Mouse (Mus musculus): ENCODE data around the gene Fbxl7. TPM values are rescaled to one million over a fixed set of nuclear protein-coding genes. Genes with fewer than 3 reads are reported as not detected.

Gene Fbxl7
- polyA plus RNA-seq (2014; fragmentation: Nextera tagmentation; extraction: Ambion mirVana) = 7.9 and 12.2 TPM in 2 replicates

DNA sequence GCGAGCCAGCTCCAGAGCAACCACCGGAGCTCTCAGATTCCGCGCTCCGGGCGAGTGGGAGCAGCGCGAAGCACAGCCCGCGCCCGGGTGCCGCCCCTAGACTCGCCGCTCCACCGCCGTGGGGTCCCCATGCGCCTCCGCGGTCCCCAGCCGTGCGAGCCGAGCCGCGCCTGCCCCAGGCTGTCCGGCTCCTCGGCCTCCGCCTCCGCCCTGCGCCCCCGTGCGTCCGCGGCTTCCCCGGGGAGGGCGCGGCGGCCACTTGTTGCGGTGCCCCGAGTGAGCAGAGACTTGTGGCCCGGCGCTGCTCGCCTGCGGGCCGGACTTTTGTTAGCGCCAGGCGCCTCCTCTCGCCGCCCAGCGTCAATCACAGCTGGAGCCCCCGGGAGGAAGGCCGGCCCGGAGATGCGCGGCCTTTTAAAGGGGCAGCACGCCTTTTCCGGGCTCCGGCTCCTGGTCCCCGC lies at the start of gene Fbxl7:
Gene Fbxl7 (minus strand): TSS at position 330 of the 461 bp plus-strand sequence.
- no peaks in the 10 kb centered on the region for H3K9me3 ChIP-seq (ENCODE audit: control insufficient read depth, low read length)
- WGBS = under 1% methylated on average over 56 of the region's 58 CpGs

DNA sequence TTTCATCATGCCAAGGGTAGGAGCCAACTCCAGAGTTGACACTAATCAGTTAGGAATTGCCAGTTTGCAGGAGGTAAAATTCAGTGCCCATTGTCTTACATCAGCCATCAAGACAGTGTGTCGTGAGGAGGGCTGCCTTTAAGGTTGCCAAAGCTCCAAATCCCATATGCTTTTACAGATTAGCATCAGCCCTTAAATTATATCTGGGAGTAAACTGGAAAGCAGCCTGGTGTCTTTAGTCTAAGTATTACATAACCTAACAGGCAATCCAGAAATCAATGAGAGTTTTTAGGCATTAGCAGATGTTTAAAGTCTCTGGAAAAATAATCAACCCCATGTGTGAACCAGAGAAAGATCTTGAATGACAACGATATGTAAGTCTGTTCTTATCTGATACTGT lies 26.6 kb upstream of the Fbxl7 start:
- DNase-seq (no peak), ATAC-seq (ENCODE audit: low FRiP score, low TSS enrichment) (no peak)
- Histone ChIP-seq H3K4me1 (ENCODE audit: control insufficient read depth, insufficient read depth, low read length) (no peaks in the 10 kb centered on the region), H3K4me3 (replicated peaks; ENCODE audit: low read depth, low read length) (no peak overlapping the region), H3K9me3 (ENCODE audit: control insufficient read depth, low read length) (no peaks in the 10 kb centered on the region), H3K36me3 (ENCODE audit: control insufficient read depth, insufficient read depth, low read length) (no peaks in the 10 kb centered on the region), H3K27me3 (ENCODE audit: control insufficient read depth, insufficient read depth, low read length) (no peaks in the 10 kb centered on the region), H3K4me2 (ENCODE audit: low read length) (no peak overlapping the region), H3K27ac (replicated peaks; ENCODE audit: low read depth, low read length) (no peak overlapping the region), H3K9ac (replicated peaks; ENCODE audit: low read length) (no peak overlapping the region)
- 82% methylated on average over 2 of the region's 2 CpGs for WGBS

More for the DNA sequence above, at the start of gene Fbxl7:
- Histone ChIP-seq H3K27me3 (ENCODE audit: control insufficient read depth, insufficient read depth, low read length) (no peaks in the 10 kb centered on the region), H3K4me1 (ENCODE audit: control insufficient read depth, insufficient read depth, low read length) (peaks cover 8% of the 10 kb centered on the region; the same call in 1 of the 2 replicates), H3K27ac (replicated peaks; ENCODE audit: low read depth, low read length) (peak within 1 kb of the TSS; percentile 76), H3K4me2 (ENCODE audit: low read length) (peak within 1 kb of the TSS; percentile 92), H3K36me3 (ENCODE audit: control insufficient read depth, insufficient read depth, low read length) (no peaks in the 10 kb centered on the region), H3K9ac (replicated peaks; ENCODE audit: low read length) (peak within 1 kb of the TSS; percentile 79), H3K4me3 (replicated peaks; ENCODE audit: low read depth, low read length) (peak within 1 kb of the TSS; percentile 80)
- ATAC-seq (ENCODE audit: low FRiP score, low TSS enrichment) (peak; percentile 89), DNase-seq (peak; percentile 91)

DNA sequence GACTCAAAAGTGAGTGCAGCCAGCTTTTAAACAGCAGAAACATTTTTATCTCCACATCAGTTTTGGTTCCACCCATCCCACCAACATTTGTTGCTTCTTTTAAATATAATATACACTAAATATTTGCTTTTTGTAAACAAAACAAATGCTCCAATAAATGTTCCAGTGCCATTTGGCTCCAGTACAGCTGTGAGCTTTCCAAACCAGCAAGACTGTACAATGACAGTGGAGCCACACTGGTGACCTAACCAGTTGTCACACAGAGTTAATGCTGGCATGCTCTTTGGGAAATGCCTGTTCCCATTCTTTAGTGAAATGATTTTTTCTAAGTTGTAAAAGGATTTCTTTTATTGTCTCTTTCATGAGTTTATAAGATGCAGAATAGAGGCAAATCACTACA lies 18.0 kb upstream of the Fbxl7 start:
- no peaks in the 10 kb centered on the region for H3K36me3 ChIP-seq (ENCODE audit: control insufficient read depth, insufficient read depth, low read length)
- H3K27me3 ChIP-seq (ENCODE audit: control insufficient read depth, insufficient read depth, low read length) = no peaks in the 10 kb centered on the region
- no peaks in the 10 kb centered on the region for H3K9me3 ChIP-seq (ENCODE audit: control insufficient read depth, low read length)
- H3K9ac ChIP-seq (replicated peaks; ENCODE audit: low read length) = no peak overlapping the region
- H3K4me2 ChIP-seq (ENCODE audit: low read length) = no peak overlapping the region
- no peaks in the 10 kb centered on the region for H3K4me1 ChIP-seq (ENCODE audit: control insufficient read depth, insufficient read depth, low read length)
- H3K4me3 ChIP-seq (replicated peaks; ENCODE audit: low read depth, low read length) = no peak overlapping the region
- DNase-seq = no peak
- H3K27ac ChIP-seq (replicated peaks; ENCODE audit: low read depth, low read length) = no peak overlapping the region
- ATAC-seq (ENCODE audit: low FRiP score, low TSS enrichment) = no peak

GRCm38 (mm10) chr15:26895761-26896160 lies 381 bp upstream of the Fbxl7 start:
- WGBS = 0% methylated on average over 14 of the region's 14 CpGs
- DNase-seq (no peak), ATAC-seq (ENCODE audit: low FRiP score, low TSS enrichment) (peak; percentile 21; the same call in 1 of the 2 replicates)

DNA sequence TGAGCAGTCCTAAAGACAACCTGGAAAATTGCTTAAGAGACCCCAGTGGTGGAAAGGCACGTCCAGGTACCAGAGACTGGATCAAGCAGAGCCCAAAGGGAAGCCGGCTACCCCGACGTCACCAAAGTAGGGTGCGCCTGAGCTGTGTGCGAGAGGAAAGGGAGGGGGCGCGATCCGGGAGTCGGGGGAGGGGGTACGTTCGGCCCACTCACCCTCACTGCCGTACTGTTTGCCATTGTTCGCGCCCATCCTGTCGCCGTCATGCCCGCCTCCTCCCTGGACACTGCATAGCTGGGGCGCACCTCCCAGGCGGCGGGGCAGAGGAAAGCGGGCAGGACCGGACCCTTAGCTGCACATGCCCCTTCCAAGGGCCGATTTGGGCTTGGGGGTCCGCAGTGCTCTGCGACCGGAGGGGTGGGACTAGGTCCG lies 565 bp downstream of the Fbxl7 start:
- no peaks in the 10 kb centered on the region for H3K36me3 ChIP-seq (ENCODE audit: control insufficient read depth, insufficient read depth, low read length)
- peaks cover 8% of the 10 kb centered on the region; the same call in 1 of the 2 replicates for H3K4me1 ChIP-seq (ENCODE audit: control insufficient read depth, insufficient read depth, low read length)
- peak overlapping the region; percentile 92 for H3K4me2 ChIP-seq (ENCODE audit: low read length)
- peak; percentile 61 for DNase-seq
- H3K27ac ChIP-seq (replicated peaks; ENCODE audit: low read depth, low read length) = peak overlapping the region; percentile 76
- peak overlapping the region; percentile 79 for H3K9ac ChIP-seq (replicated peaks; ENCODE audit: low read length)
- H3K4me3 ChIP-seq (replicated peaks; ENCODE audit: low read depth, low read length) = peak overlapping the region; percentile 80
- under 1% methylated on average over 27 of the region's 28 CpGs for WGBS
- no peaks in the 10 kb centered on the region for H3K9me3 ChIP-seq (ENCODE audit: control insufficient read depth, low read length)
- H3K27me3 ChIP-seq (ENCODE audit: control insufficient read depth, insufficient read depth, low read length) = no peaks in the 10 kb centered on the region
- ATAC-seq (ENCODE audit: low FRiP score, low TSS enrichment) = peak; percentile 77

More at GRCm38 (mm10) chr15:26895761-26896160, 381 bp upstream of the Fbxl7 start:
- no peaks in the 10 kb centered on the region for H3K36me3 ChIP-seq (ENCODE audit: control insufficient read depth, insufficient read depth, low read length)
- H3K9me3 ChIP-seq (ENCODE audit: control insufficient read depth, low read length) = no peaks in the 10 kb centered on the region
- H3K4me2 ChIP-seq (ENCODE audit: low read length) = peak overlapping the region; percentile 92
- peak overlapping the region; percentile 80 for H3K4me3 ChIP-seq (replicated peaks; ENCODE audit: low read depth, low read length)
- peak overlapping the region; percentile 79 for H3K9ac ChIP-seq (replicated peaks; ENCODE audit: low read length)
- no peaks in the 10 kb centered on the region for H3K27me3 ChIP-seq (ENCODE audit: control insufficient read depth, insufficient read depth, low read length)
- peak overlapping the region; percentile 76; the same call in 1 of the 2 replicates for H3K27ac ChIP-seq (replicated peaks; ENCODE audit: low read depth, low read length)
- H3K4me1 ChIP-seq (ENCODE audit: control insufficient read depth, insufficient read depth, low read length) = peaks cover 8% of the 10 kb centered on the region; the same call in 1 of the 2 replicates

GRCm38 (mm10) chr15:26894031-26894655 lies 1.2 kb downstream of the Fbxl7 start:
- peak overlapping the region; percentile 80 for H3K4me3 ChIP-seq (replicated peaks; ENCODE audit: low read depth, low read length)
- under 1% methylated on average over 12 of the region's 12 CpGs for WGBS
- no peak overlapping the region; the same call in 1 of the 2 replicates for H3K27ac ChIP-seq (replicated peaks; ENCODE audit: low read depth, low read length)
- H3K36me3 ChIP-seq (ENCODE audit: control insufficient read depth, insufficient read depth, low read length) = no peaks in the 10 kb centered on the region
- no peaks in the 10 kb centered on the region for H3K27me3 ChIP-seq (ENCODE audit: control insufficient read depth, insufficient read depth, low read length)
- DNase-seq (peak; percentile 54), ATAC-seq (ENCODE audit: low FRiP score, low TSS enrichment) (no peak)
- H3K4me1 ChIP-seq (ENCODE audit: control insufficient read depth, insufficient read depth, low read length) = peaks cover 8% of the 10 kb centered on the region; the same call in 1 of the 2 replicates
- H3K9me3 ChIP-seq (ENCODE audit: control insufficient read depth, low read length) = no peaks in the 10 kb centered on the region
- H3K9ac ChIP-seq (replicated peaks; ENCODE audit: low read length) = no peak overlapping the region; the same call in 1 of the 2 replicates
- peak overlapping the region; percentile 92 for H3K4me2 ChIP-seq (ENCODE audit: low read length)

- Histone ChIP-seq H3K4me2 (ENCODE audit: low read length) (peak overlapping the region; percentile 92), H3K36me3 (ENCODE audit: control insufficient read depth, insufficient read depth, low read length) (no peaks in the 10 kb centered on the region), H3K27me3 (ENCODE audit: control insufficient read depth, insufficient read depth, low read length) (no peaks in the 10 kb centered on the region), H3K27ac (replicated peaks; ENCODE audit: low read depth, low read length) (no peak overlapping the region), H3K9ac (replicated peaks; ENCODE audit: low read length) (no peak overlapping the region), H3K9me3 (ENCODE audit: control insufficient read depth, low read length) (no peaks in the 10 kb centered on the region), H3K4me3 (replicated peaks; ENCODE audit: low read depth, low read length) (0 out of 2 replicates have a peak overlapping the region, but pooled peaks have one; percentile 80), H3K4me1 (ENCODE audit: control insufficient read depth, insufficient read depth, low read length) (peaks cover 8% of the 10 kb centered on the region; the same call in 1 of the 2 replicates)
- DNase-seq (no peak), ATAC-seq (ENCODE audit: low FRiP score, low TSS enrichment) (no peak)
- WGBS = 49% methylated on average over 4 of the region's 4 CpGs
Observed at GRCm38 (mm10) chr15:26893136-26893535, 2.2 kb downstream of the Fbxl7 start.

GRCm38 (mm10) chr15:26889971-26890370 lies 5.4 kb downstream of the Fbxl7 start:
- no peak overlapping the region for H3K27ac ChIP-seq (replicated peaks; ENCODE audit: low read depth, low read length)
- ATAC-seq (ENCODE audit: low FRiP score, low TSS enrichment) (no peak), DNase-seq (no peak)
- no peaks in the 10 kb centered on the region for H3K9me3 ChIP-seq (ENCODE audit: control insufficient read depth, low read length)
- 69% methylated on average over 5 of the region's 5 CpGs for WGBS
- H3K9ac ChIP-seq (replicated peaks; ENCODE audit: low read length) = no peak overlapping the region
- no peaks in the 10 kb centered on the region for H3K27me3 ChIP-seq (ENCODE audit: control insufficient read depth, insufficient read depth, low read length)
- no peak overlapping the region for H3K4me3 ChIP-seq (replicated peaks; ENCODE audit: low read depth, low read length)
- H3K36me3 ChIP-seq (ENCODE audit: control insufficient read depth, insufficient read depth, low read length) = no peaks in the 10 kb centered on the region
- H3K4me2 ChIP-seq (ENCODE audit: low read length) = no peak overlapping the region
- peaks cover 5% of the 10 kb centered on the region; the same call in 1 of the 2 replicates for H3K4me1 ChIP-seq (ENCODE audit: control insufficient read depth, insufficient read depth, low read length)

DNA sequence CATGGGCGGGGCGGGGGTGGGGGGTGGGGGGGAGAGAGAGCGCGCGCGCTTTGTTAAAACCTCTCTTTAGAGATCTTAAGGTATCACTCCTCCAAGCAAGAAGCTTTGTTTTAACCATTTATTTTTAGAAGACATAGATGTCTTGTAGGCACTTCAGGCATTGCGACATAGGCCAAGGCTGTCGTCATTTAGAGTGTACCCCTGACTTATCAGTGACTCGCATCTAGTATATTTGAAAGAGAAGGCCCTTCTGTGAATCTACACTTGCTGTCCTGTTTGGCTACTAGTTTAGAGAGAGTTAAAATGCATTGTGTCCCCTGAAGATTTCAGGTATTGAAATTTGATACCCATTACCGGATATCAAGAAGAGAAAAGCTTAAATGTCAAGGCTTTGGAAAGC lies 7.2 kb downstream of the Fbxl7 start:
- ATAC-seq (ENCODE audit: low FRiP score, low TSS enrichment) (no peak), DNase-seq (no peak)
- H3K4me2 ChIP-seq (ENCODE audit: low read length) = no peak overlapping the region
- 73% methylated on average over 10 of the region's 10 CpGs for WGBS
- H3K4me3 ChIP-seq (replicated peaks; ENCODE audit: low read depth, low read length) = no peak overlapping the region
- no peaks in the 10 kb centered on the region for H3K36me3 ChIP-seq (ENCODE audit: control insufficient read depth, insufficient read depth, low read length)
- no peak overlapping the region for H3K9ac ChIP-seq (replicated peaks; ENCODE audit: low read length)
- H3K4me1 ChIP-seq (ENCODE audit: control insufficient read depth, insufficient read depth, low read length) = no peaks in the 10 kb centered on the region; the same call in 1 of the 2 replicates
- H3K27me3 ChIP-seq (ENCODE audit: control insufficient read depth, insufficient read depth, low read length) = no peaks in the 10 kb centered on the region
- H3K9me3 ChIP-seq (ENCODE audit: control insufficient read depth, low read length) = no peaks in the 10 kb centered on the region
- H3K27ac ChIP-seq (replicated peaks; ENCODE audit: low read depth, low read length) = no peak overlapping the region

Measured in midbrain, embryonic 14.5 days (tissue).